Mouse (Mus musculus) G1E (cell line): ENCODE measurements around the gene Anxa6.

ENCODE experiments used
- CTCF ChIP-seq: IDR thresholded peaks from 2 replicates; pipeline ENCODE4 v1.5.1; 2012; ENCODE audit warnings: low read depth, low read length, inconsistent platforms, mixed read lengths
- GATA1 ChIP-seq: IDR thresholded peaks from 2 replicates; pipeline ENCODE4 v1.6.1; 2012; ENCODE audit warnings: borderline replicate concordance, low read length, inconsistent platforms, mixed read lengths
- POLR2AphosphoS5 ChIP-seq: IDR thresholded peaks from 2 replicates; pipeline ENCODE4 v1.6.1; 2012; ENCODE audit warnings: low read depth, low read length, inconsistent platforms; ENCODE audit not compliant: insufficient replicate concordance
- TAL1 ChIP-seq: conservative IDR thresholded peaks from 2 replicates; pipeline ENCODE4 v1.6.1; 2012; ENCODE audit warnings: low read depth, low read length, inconsistent platforms, mixed read lengths

GRCm38 (mm10) chr11:54972789-54973188 is 60.5 kb downstream of the Anxa6 start:
- TF ChIP-seq CTCF (no peak), GATA1 (no peak), TAL1 (no peak), POLR2AphosphoS5 (no peak)
